Mouse (Mus musculus) liver, adult 2 months (tissue): ENCODE data around the gene Mypn.

ENCODE experiments used
- CTCF ChIP-seq: fragments of 200-500 bp; IDR thresholded peaks from 2 replicates; pipeline ENCODE4 v1.5.1; 2011; ENCODE audit warnings: low read depth, low read length, control low read depth
- POLR2A ChIP-seq: fragments of 200-500 bp; IDR thresholded peaks from 2 replicates; pipeline ENCODE4 v1.6.1; 2011; ENCODE audit warnings: low read length, control low read depth; ENCODE audit not compliant: insufficient read depth; ENCODE audit errors: extremely low read depth

GRCm38 (mm10) chr10:63181166-63181565 lies 22.6 kb downstream of the Mypn start:
- TF ChIP-seq CTCF (no peak), POLR2A (no peak)
